Mouse (Mus musculus) midbrain, embryonic 15.5 days (tissue): Measurements from ENCODE around the gene Gm20388. TPM values are rescaled to one million over a fixed set of nuclear protein-coding genes. Genes with fewer than 3 reads are reported as not detected.

Experiments used
- ATAC-seq: fragments of 200-750 bp; cut with Nextera tagmentation; replicated peaks from 2 replicates; pipeline ENCODE4 v1.8.0; 2017; ENCODE audit warnings: moderate TSS enrichment
- H3K27ac ChIP-seq: fragments of 300-500 bp; sonication (generic); 2 replicates; pipeline ENCODE4 v1.5.1; 2015; ENCODE audit warnings: mild to moderate bottlenecking, inconsistent platforms
- H3K27me3 ChIP-seq: fragments of 300-500 bp; sonication (generic); replicated peaks from 2 replicates; pipeline ENCODE4 v1.6.1; 2015; ENCODE audit warnings: inconsistent platforms
- H3K36me3 ChIP-seq: fragments of 300-500 bp; sonication (generic); replicated peaks from 2 replicates; pipeline ENCODE4 v1.6.1; 2015; ENCODE audit warnings: inconsistent platforms
- H3K4me1 ChIP-seq: fragments of 300-500 bp; sonication (generic); 2 replicates; pipeline ENCODE4 v1.6.1; 2015; ENCODE audit warnings: inconsistent platforms
- H3K4me2 ChIP-seq: fragments of 300-500 bp; sonication (generic); 2 replicates; pipeline ENCODE4 v1.6.1; 2015; ENCODE audit warnings: inconsistent platforms, mild to moderate bottlenecking, moderate library complexity
- H3K4me3 ChIP-seq: fragments of 300-500 bp; sonication (generic); 2 replicates; pipeline ENCODE4 v1.5.1; 2015; ENCODE audit warnings: mild to moderate bottlenecking, inconsistent platforms
- H3K9ac ChIP-seq: fragments of 300-500 bp; sonication (generic); 2 replicates; pipeline ENCODE4 v1.6.1; 2015; ENCODE audit warnings: mild to moderate bottlenecking, inconsistent platforms
- H3K9me3 ChIP-seq: fragments of 300-500 bp; sonication (generic); 2 replicates; pipeline ENCODE4 v1.6.1; 2016; ENCODE audit warnings: inconsistent platforms
- WGBS: fragments of 180-500 bp; shearing (Covaris S2); methylation state at CpG from one replicate; pipeline ENCODE4 v1.1.7; 2015; ENCODE audit warnings: mixed read lengths; 5-methylcytosine and 5-hydroxymethylcytosine counted together
- polyA plus RNA-seq: library from polyadenylated mRNA; unstranded; fragments of >200 nt; fragmentation: Nextera tagmentation; extraction: Ambion mirVana; gene quantifications from 2 replicates; pipeline ENCODE4 v1.2.1, GENCODE M21; 2015

The Gm20388 gene
- polyA plus RNA-seq, 1 experiment from 2014 or later: 5.6 TPM

GRCm38 (mm10) chr8:122329553-122330239, 2419.1 kb downstream of the Gm20388 start:
- Histone ChIP-seq H3K27me3 (peaks cover 8% of the 10 kb centered on the region; the same call in 1 of the 2 replicates), H3K9me3 (no peaks in the 10 kb centered on the region), H3K4me3 (no peak overlapping the region), H3K36me3 (no peaks in the 10 kb centered on the region), H3K9ac (no peak overlapping the region), H3K4me1 (peaks cover 35% of the 10 kb centered on the region), H3K4me2 (no peak overlapping the region), H3K27ac (peak overlapping the region; percentile 54)
- ATAC-seq: peak; percentile 21; the same call in 1 of the 2 replicates
- WGBS: 52% methylated on average over 22 of the region's 22 CpGs

- ATAC-seq: no peak
- Histone ChIP-seq H3K9ac (no peak overlapping the region), H3K4me2 (no peak overlapping the region), H3K9me3 (no peaks in the 10 kb centered on the region), H3K4me1 (peaks cover 30% of the 10 kb centered on the region), H3K36me3 (no peaks in the 10 kb centered on the region), H3K27me3 (peaks cover 16% of the 10 kb centered on the region), H3K4me3 (no peak overlapping the region), H3K27ac (peak overlapping the region; percentile 45; the same call in 1 of the 2 replicates)
- whole genome bisulfite sequencing: 72% methylated on average over 12 of the region's 12 CpGs
Measured at GRCm38 (mm10) chr8:122330446-122331133, 2419.9 kb downstream of the Gm20388 start.

GRCm38 (mm10) chr8:122331134-122331523, 2420.5 kb downstream of the Gm20388 start:
- ATAC-seq: no peak
- Histone ChIP-seq H3K4me3 (no peak overlapping the region), H3K27ac (no peak overlapping the region), H3K9me3 (no peaks in the 10 kb centered on the region), H3K27me3 (peaks cover 18% of the 10 kb centered on the region), H3K4me1 (peaks cover 30% of the 10 kb centered on the region), H3K9ac (no peak overlapping the region), H3K4me2 (no peak overlapping the region), H3K36me3 (no peaks in the 10 kb centered on the region)
- WGBS: 71% methylated on average over 3 of the region's 3 CpGs

- WGBS: 75% methylated on average over 6 of the region's 6 CpGs
- no peak overlapping the region for H3K9ac ChIP-seq
- no peak for ATAC-seq
- no peak overlapping the region for H3K4me3 ChIP-seq
- no peaks in the 10 kb centered on the region for H3K9me3 ChIP-seq
- no peak overlapping the region for H3K27ac ChIP-seq
- H3K36me3 ChIP-seq: no peaks in the 10 kb centered on the region
- peaks cover 35% of the 10 kb centered on the region for H3K27me3 ChIP-seq
- no peak overlapping the region for H3K4me2 ChIP-seq
- H3K4me1 ChIP-seq: peaks cover 33% of the 10 kb centered on the region
Measured at GRCm38 (mm10) chr8:122332753-122333506, 2422.3 kb downstream of the Gm20388 start.

- ATAC-seq: no peak
- Histone ChIP-seq H3K9me3 (no peaks in the 10 kb centered on the region), H3K27me3 (peaks cover 41% of the 10 kb centered on the region), H3K9ac (no peak overlapping the region), H3K4me2 (no peak overlapping the region), H3K27ac (no peak overlapping the region), H3K36me3 (no peaks in the 10 kb centered on the region), H3K4me1 (peaks cover 33% of the 10 kb centered on the region), H3K4me3 (no peak overlapping the region)
- 78% methylated on average over 7 of the region's 7 CpGs for WGBS
Measured at GRCm38 (mm10) chr8:122333531-122333930, 2422.9 kb downstream of the Gm20388 start.

- Histone ChIP-seq H3K9ac (peak overlapping the region; percentile 51; the same call in 1 of the 2 replicates), H3K4me3 (peak overlapping the region; percentile 50; the same call in 1 of the 2 replicates), H3K27me3 (peaks cover 49% of the 10 kb centered on the region), H3K36me3 (no peaks in the 10 kb centered on the region), H3K4me1 (peaks cover 24% of the 10 kb centered on the region), H3K4me2 (peak overlapping the region; percentile 77), H3K27ac (no peak overlapping the region), H3K9me3 (no peaks in the 10 kb centered on the region)
- 80% methylated on average over 13 of the region's 13 CpGs for WGBS
- ATAC-seq: peak; percentile 8; the same call in 1 of the 2 replicates
Measured at GRCm38 (mm10) chr8:122334791-122335490, 2424.3 kb downstream of the Gm20388 start.

GRCm38 (mm10) chr8:122335638-122336250, 2425.1 kb downstream of the Gm20388 start:
- Histone ChIP-seq H3K4me1 (peaks cover 16% of the 10 kb centered on the region), H3K4me2 (peak overlapping the region; percentile 77), H3K36me3 (no peaks in the 10 kb centered on the region), H3K9me3 (no peaks in the 10 kb centered on the region), H3K27me3 (peaks cover 49% of the 10 kb centered on the region), H3K4me3 (peak overlapping the region; percentile 50), H3K9ac (peak overlapping the region; percentile 51), H3K27ac (0 out of 2 replicates have a peak overlapping the region, but pooled peaks have one; percentile 3)
- WGBS: 7% methylated on average over 57 of the region's 57 CpGs
- ATAC-seq: peak; percentile 27

- peaks cover 49% of the 10 kb centered on the region for H3K27me3 ChIP-seq
- peak overlapping the region; percentile 50 for H3K4me3 ChIP-seq
- no peaks in the 10 kb centered on the region for H3K36me3 ChIP-seq
- peak overlapping the region; percentile 51 for H3K9ac ChIP-seq
- H3K9me3 ChIP-seq: no peaks in the 10 kb centered on the region
- 4% methylated on average over 81 of the region's 81 CpGs for WGBS
- H3K4me2 ChIP-seq: peak overlapping the region; percentile 77
- H3K27ac ChIP-seq: 0 out of 2 replicates have a peak overlapping the region, but pooled peaks have one; percentile 3
- peak; percentile 69 for ATAC-seq
- H3K4me1 ChIP-seq: peaks cover 16% of the 10 kb centered on the region
Measured at GRCm38 (mm10) chr8:122336251-122336910, 2425.7 kb downstream of the Gm20388 start.

- peaks cover 63% of the 10 kb centered on the region for H3K27me3 ChIP-seq
- no peak for ATAC-seq
Measured at GRCm38 (mm10) chr8:122338852-122339251, 2428.2 kb downstream of the Gm20388 start.

GRCm38 (mm10) chr8:122340761-122341160, 2430.1 kb downstream of the Gm20388 start:
- ATAC-seq: no peak
- Histone ChIP-seq H3K9me3 (no peaks in the 10 kb centered on the region), H3K9ac (no peak overlapping the region), H3K27me3 (peaks cover 50% of the 10 kb centered on the region), H3K4me2 (no peak overlapping the region), H3K36me3 (no peaks in the 10 kb centered on the region), H3K4me1 (peaks cover 31% of the 10 kb centered on the region), H3K27ac (no peak overlapping the region), H3K4me3 (no peak overlapping the region)
- 83% methylated on average over 3 of the region's 3 CpGs for WGBS

More at GRCm38 (mm10) chr8:122338852-122339251, 2428.2 kb downstream of the Gm20388 start:
- H3K9ac ChIP-seq: no peak overlapping the region
- no peak overlapping the region for H3K27ac ChIP-seq
- no peak overlapping the region for H3K4me3 ChIP-seq
- no peaks in the 10 kb centered on the region for H3K9me3 ChIP-seq
- no peak overlapping the region for H3K4me2 ChIP-seq
- no peaks in the 10 kb centered on the region for H3K36me3 ChIP-seq
- 53% methylated on average over 6 of the region's 6 CpGs for WGBS
- peaks cover 31% of the 10 kb centered on the region for H3K4me1 ChIP-seq

GRCm38 (mm10) chr8:122341790-122342189, 2431.1 kb downstream of the Gm20388 start:
- no peak overlapping the region for H3K9ac ChIP-seq
- H3K27ac ChIP-seq: no peak overlapping the region
- H3K9me3 ChIP-seq: no peaks in the 10 kb centered on the region
- no peak for ATAC-seq
- H3K4me1 ChIP-seq: peaks cover 22% of the 10 kb centered on the region
- H3K4me2 ChIP-seq: no peak overlapping the region
- no peak overlapping the region for H3K4me3 ChIP-seq
- 77% methylated on average over 6 of the region's 6 CpGs for WGBS
- no peaks in the 10 kb centered on the region for H3K36me3 ChIP-seq
- H3K27me3 ChIP-seq: peaks cover 45% of the 10 kb centered on the region
